Mouse (Mus musculus): ENCODE results near the gene Musk.

DNA sequence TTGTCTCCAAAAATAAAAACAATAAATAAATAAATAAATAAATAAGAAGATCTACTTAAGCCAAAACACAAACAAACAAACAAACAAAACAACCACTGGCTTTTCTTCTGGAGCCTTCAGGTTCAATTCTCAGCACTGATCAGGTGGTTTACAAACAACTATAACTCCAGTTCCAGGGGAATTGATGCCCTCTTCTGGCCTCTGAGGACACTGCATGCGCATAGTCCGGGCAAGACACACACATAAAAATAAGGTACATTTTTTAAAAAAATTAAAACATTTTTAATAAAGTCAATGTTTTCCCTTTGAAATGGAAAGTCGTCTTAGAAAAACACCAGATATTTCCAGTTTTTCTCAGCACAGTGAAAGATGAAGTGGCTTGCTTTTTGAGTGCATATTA lies 33.4 kb upstream of the Musk start:
- TF ChIP-seq CTCF (IDR thresholded peaks at IDR 0.05; ENCODE audit: insufficient read depth, low read depth, low read length) = no peak
- TF ChIP-seq POLR2A (IDR thresholded peaks at IDR 0.05; ENCODE audit: insufficient read depth, low read depth, low read length) = no peak

All from olfactory bulb, adult 2 months (tissue).